Comparison of ENCODE assay signal across 21 mouse cellular contexts in the genomic region with DNA sequence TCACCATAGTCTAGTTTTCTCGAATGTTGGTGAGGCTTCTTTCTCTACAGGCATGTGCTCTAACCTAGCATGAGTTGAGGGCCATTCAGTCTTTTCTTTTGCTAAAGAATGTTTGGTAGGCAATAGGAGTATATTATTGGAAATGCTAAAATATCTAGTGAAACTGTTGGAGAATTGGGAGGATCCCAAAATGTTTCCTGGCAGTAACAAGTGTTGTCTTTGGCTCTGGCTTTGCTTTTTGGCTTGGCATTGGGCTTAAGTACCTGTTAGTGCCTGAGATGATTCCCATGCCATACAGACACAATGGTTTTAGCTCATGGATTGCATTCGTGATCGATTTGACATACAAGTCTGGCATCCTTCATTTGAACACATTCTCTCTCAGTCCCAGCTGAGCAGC. TPM values are rescaled to one million over a fixed set of nuclear protein-coding genes. Genes with fewer than 3 reads are reported as not detected.
DNase-seq lines count a peak whose midpoint lies in the region; TF ChIP-seq lines count a peak whose summit lies in the region.
"Had no signal": no experiment of that assay in that cellular context is flagged by ENCODE, and none has a peak within 500 bp of the region (broad histone marks: within the 10 kb centered on the region; RNA-seq: fewer than 3 reads in every experiment).

No protein-coding gene starts in this region.

- intact Hi-C loops in heart, postnatal 36 days (cut with DNase I): no loop called here

- no peak overlapping the region for H3K4me3 ChIP-seq in layer of hippocampus, adult 2 months
- H3K4me3 ChIP-seq: embryonic facial prominence, embryonic 10.5 days; embryonic facial prominence, embryonic 12.5 days; forebrain, embryonic 10.5 days; forebrain, embryonic 12.5 days had no signal

- peak; percentile 89 for DNase-seq in heart, adult 11 months
- no peak for DNase-seq in heart, postnatal 36 days
- no peak for DNase-seq in layer of hippocampus, adult 2 months (ENCODE audit: low spot score in 2 of 2)
- DNase-seq in layer of hippocampus, adult 11-12 months (ENCODE audit: low spot score): no peak
- DNase-seq in NIH3T3 (ENCODE audit: low read depth): peak; percentile 46
- DNase-seq in brain, adult 2 months (ENCODE audit: low read depth, low spot score): peak; percentile 57
- DNase-seq in cerebellum, adult 8-10 months: no peak
- DNase-seq in ovary, adult 18-20 months (ENCODE audit: low spot score): no peak
- DNase-seq: adrenal gland, adult 8-10 months; adrenal gland, postnatal 14 days; adrenal gland, postnatal 36 days; B cell, adult 2 months; cerebellum, adult 11 months; cerebellum, adult 18-20 months; cerebellum, adult 9-10 months; cerebellum, postnatal 10 days; cerebellum, postnatal 25 days had no signal

- 0 out of 2 replicates have a peak overlapping the region, but pooled peaks have one; percentile 1 for H3K27ac ChIP-seq in layer of hippocampus, adult 2 months
- H3K27ac ChIP-seq: embryonic facial prominence, embryonic 10.5 days; embryonic facial prominence, embryonic 12.5 days; forebrain, embryonic 10.5 days; forebrain, embryonic 12.5 days had no signal

- TF ChIP-seq CTCF in layer of hippocampus, adult 2 months (conservative IDR thresholded peaks at IDR 0.05): no peak

RNA-seq across cellular contexts. Expression of a gene that starts 12.8 kb away (rescaled TPM):
- total RNA-seq in heart, postnatal 36 days (2021): 1 to 10 TPM in 1 of 2 experiments, under 1 TPM in 1; 0.92 to 1.2 TPM
- total RNA-seq in layer of hippocampus, adult 2 months (2021): 1 to 10 TPM; 1.9 to 3.4 TPM

RNA-seq across cellular contexts. Expression of a gene that starts 42.5 kb away (rescaled TPM):
- 10 to 100 TPM in 1 of 2 experiments, 1 to 10 TPM in 1; 9.5 to 11.0 TPM for total RNA-seq in heart, postnatal 36 days (2021)
- 10 to 100 TPM; 17.7 to 18.0 TPM for total RNA-seq in layer of hippocampus, adult 2 months (2021)

RNA-seq across cellular contexts. Expression of a gene that starts 44.8 kb away (rescaled TPM):
- total RNA-seq in heart, postnatal 36 days (2021): 10 to 100 TPM; 60.6 to 66.9 TPM
- 10 to 100 TPM; 50.2 to 66.0 TPM for total RNA-seq in layer of hippocampus, adult 2 months (2021)

Comparison
In these comparisons a context has a peak if more than half of its experiments do, and no peak if none do; other contexts are left out.
1. DNase-seq: peak in heart, adult 11 months (single experiment), NIH3T3 (single experiment) and brain, adult 2 months (single experiment); none in heart, postnatal 36 days (0 of 2), layer of hippocampus, adult 2 months (0 of 2), layer of hippocampus, adult 11-12 months (single experiment), cerebellum, adult 8-10 months (single experiment) and ovary, adult 18-20 months (single experiment).